Mouse (Mus musculus) lung, adult 18-20 months (tissue): ENCODE measurements around the gene Odf2.
"Not testable (repeated sequence)": the region's sequence is repeated elsewhere in the genome, so short reads cannot be mapped to it uniquely, and the experiment has no call there.

Experiments
- DNase-seq, 2 experiments: peaks; one replicate each; pipeline ENCODE4 v3.0.0; 2022; ENCODE audit warnings: mixed read lengths in 2 of 2

Odf2 gene

GRCm38 (mm10) chr2:29869646-29870451 is 19.2 kb upstream of the Odf2 start:
- DNase-seq: peak; percentile 27

DNA sequence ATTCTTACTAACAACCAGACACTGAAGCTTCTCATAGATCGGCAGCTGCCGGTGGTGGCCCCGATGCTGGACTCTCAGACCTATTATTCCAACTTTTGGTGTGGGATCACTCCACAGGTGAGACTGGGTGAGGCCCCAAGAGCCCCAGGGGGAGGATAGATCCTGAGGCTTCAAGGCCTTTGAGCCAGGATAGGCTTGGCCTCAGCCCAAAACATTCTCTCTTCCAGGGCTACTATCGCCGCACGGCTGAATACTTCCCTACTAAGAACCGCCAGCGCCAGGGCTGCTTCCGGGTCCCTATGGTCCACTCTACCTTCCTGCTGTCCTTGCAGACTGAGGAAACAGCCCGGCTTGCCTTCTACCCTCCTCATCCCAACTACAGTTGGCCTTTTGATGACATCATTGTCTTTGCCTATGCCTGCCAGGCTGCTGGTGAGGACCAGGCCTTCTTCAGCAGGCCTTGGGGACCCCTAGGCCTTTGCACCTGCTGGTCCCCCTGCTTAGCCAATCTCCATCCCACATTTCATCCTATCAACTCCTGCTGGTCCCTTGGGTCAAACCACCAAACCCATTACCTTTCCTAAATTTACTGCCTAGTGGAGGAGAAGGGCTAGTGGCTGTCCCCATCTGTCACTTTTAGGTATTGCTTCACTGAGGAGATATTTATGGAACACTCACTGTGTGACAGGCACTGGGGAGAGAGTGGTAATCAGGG is 16.3 kb upstream of the Odf2 start:
- DNase-seq: no peak

- DNase-seq: no peak
Observed at GRCm38 (mm10) chr2:29873801-29874200, 15.2 kb upstream of the Odf2 start.

- no peak for DNase-seq
Observed at GRCm38 (mm10) chr2:29878061-29878460, 11.0 kb upstream of the Odf2 start.

GRCm38 (mm10) chr2:29879191-29879590 is 9.8 kb upstream of the Odf2 start:
- DNase-seq: no peak

GRCm38 (mm10) chr2:29879964-29880830 is 8.8 kb upstream of the Odf2 start:
- DNase-seq: no peak

DNA sequence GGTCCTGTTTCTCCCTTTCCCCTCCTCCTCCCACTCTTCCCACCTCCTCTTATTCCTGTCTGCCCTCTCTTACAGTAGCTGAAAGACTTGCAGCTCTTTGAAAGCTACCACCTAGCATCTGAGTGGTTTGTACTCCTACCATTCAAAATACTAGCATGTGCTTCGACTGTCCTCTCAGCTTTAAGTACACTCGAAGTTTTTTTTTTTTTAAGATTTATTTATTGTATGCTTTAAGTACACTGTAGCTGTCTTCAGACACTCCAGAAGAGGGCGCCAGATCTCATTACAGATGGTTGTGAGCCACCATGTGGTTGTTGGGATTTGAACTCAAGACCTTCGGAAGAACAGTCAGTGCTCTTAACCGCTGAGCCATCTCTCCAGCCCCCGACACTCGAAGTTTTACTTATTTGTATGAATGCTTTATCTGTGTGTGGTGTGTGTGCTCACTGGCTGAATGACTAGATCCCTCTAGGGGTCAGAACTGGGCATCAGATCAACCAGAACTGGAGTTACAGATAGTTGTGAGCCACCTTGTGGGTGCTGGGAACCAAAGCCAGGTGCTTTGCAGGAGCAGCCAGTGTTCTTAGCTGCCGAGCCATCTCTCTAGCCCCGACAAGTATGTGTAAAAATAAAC is 2.2 kb upstream of the Odf2 start:
- DNase-seq: not testable (repeated sequence)

DNA sequence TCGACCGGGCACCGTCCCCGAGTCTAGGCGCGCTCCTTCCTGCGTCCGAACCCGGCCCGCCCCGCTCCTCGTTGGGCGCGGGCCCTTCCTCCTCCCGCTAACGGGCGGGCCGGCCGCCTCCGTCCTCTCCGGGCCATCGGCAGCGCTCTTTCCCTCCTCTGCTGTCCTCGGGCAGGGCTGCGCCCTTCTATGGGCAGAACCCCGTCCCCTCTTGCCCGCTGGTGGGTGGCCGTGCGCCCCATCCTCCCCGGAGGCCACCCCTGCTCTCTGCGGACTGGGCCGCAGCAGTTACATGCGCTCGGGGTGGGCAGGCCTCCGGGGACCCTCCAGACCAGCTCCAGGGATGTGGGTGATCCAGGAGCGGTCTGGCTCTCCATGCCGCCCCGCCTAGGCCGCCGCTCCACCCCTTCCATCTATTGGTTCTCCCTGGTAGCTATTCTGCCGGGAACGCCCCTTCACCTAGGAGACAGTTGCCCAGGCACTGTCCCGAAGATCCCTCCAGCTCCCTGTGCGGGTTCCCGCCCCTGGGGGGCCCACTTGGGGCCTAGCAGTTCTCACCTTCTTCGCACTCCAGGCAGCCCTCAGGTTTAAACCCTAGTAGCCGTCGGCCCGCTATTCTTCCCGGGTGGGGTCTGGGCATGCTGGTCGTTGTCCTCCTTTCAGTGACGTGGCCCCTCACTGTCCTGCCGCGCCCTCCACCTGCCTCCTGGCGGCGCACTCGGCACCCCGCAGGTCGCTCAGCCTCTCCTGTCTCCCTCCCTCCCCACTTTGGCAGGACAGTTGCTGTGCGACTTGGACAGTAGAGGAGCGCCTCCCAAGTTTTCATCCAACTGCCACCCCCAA is 1.2 kb downstream of the Odf2 start:
- DNase-seq: peak; percentile 86 to 91

DNA sequence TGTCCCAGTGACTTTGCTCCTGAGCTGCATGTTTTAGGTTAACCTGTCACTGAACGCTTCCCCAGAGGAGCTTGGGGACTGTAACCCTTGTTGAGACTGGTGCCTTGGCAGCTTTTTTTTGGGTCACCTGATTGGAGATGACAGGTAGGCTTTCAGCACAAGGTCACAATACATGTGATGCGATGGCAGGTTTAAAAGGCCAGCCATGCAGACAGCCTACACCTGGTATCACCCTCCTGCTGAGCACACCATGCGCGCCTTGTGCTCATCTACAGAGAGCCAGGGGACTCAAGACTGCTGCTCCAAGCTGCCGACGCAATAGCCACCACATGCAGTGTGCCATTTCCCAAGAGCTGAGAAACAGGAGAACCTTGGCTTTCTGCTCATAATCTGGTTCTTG is 2.8 kb downstream of the Odf2 start:
- DNase-seq: no peak

DNA sequence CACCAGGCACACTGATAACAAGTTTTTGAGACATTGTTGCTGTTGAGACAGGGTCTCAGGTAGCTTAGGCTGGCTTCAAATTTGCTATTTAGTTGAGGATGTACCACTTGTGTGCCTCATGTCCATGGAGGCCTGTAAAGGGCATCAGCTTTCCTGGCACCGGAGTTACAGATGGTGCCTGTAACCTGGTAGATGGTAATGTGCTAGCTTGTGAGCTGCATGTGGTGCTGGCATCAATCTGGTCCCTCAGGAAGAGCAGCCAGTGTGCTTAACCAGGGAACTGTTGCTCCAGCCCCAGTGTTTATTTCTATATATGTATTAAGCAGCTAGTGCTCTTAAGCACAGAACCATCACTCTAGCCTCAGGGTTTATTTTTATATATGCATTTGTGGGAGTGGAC is 7.0 kb downstream of the Odf2 start:
- DNase-seq: no peak

- DNase-seq: no peak
Observed at GRCm38 (mm10) chr2:29897366-29897765, 8.3 kb downstream of the Odf2 start.

DNA sequence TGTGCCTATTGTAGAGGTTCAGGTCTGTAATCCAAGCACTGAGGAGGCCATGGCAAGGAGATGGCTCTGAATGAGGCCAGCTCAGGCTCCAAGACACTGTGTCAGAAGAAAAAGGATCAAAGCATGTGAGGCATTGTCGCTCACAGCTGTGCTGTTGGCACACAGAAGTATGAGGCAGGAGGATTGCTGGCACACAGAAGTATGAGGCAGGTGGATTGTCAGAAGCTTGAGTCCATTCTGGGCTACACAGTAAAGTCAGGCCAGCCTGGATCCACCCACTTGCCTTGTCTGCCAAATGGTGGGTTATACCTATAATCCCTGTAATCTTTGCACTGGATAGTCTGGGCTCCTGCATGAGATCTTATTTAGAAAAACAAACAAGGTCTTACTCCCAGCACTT is 9.1 kb downstream of the Odf2 start:
- DNase-seq: no peak

GRCm38 (mm10) chr2:29902194-29902593 is 13.2 kb downstream of the Odf2 start:
- DNase-seq: no peak

GRCm38 (mm10) chr2:29908171-29908570 is 19.1 kb downstream of the Odf2 start:
- DNase-seq: not testable (repeated sequence)

DNA sequence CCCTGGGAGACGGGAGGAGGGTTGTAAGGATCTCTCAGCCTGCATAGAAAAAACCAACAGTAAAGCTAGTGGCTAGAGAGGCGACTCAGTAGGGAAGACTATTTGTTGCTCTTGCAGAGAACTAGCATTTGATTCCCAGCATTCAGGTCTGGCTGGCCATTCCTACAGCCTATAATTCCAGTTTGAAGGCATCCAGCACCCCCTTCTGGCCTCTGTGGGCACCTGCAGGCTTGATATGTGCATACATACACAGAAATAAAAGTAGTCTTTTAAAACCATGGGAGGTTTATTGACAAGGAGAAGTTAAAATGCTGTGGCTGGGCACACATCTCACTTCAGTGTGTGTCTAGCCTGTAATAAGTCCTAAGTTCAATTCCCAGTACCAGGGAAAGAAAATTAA is 21.0 kb downstream of the Odf2 start:
- no peak for DNase-seq

- no peak for DNase-seq
Observed at GRCm38 (mm10) chr2:29917621-29918020, 28.6 kb downstream of the Odf2 start.

- DNase-seq: peak; percentile 49 to 56
Observed at GRCm38 (mm10) chr2:29922011-29922410, 33.0 kb downstream of the Odf2 start.

DNA sequence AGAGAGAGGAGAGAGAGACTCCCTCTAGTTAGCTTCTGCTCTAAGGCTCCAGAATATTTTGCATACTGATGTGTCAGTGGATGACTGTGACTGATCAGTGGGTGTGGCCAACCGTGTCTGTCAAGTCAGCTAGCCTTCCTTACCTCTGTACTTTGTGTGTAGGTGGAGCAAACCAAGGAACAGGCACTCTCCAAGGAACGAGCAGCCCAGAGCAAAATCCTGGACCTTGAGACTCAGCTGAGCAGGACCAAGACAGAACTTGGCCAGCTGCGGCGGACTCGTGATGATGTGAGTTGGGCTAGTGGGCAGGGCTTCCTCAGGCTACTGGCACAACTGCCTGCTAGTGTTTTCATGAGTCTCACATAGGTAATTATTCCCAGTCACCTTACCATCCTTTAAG is 37.5 kb downstream of the Odf2 start:
- DNase-seq: no peak

GRCm38 (mm10) chr2:29930506-29930905 is 41.5 kb downstream of the Odf2 start:
- no peak for DNase-seq

- DNase-seq: peak in 1 of 2 experiments; percentile 24
Observed at GRCm38 (mm10) chr2:29931194-29931593, 42.2 kb downstream of the Odf2 start.

DNA sequence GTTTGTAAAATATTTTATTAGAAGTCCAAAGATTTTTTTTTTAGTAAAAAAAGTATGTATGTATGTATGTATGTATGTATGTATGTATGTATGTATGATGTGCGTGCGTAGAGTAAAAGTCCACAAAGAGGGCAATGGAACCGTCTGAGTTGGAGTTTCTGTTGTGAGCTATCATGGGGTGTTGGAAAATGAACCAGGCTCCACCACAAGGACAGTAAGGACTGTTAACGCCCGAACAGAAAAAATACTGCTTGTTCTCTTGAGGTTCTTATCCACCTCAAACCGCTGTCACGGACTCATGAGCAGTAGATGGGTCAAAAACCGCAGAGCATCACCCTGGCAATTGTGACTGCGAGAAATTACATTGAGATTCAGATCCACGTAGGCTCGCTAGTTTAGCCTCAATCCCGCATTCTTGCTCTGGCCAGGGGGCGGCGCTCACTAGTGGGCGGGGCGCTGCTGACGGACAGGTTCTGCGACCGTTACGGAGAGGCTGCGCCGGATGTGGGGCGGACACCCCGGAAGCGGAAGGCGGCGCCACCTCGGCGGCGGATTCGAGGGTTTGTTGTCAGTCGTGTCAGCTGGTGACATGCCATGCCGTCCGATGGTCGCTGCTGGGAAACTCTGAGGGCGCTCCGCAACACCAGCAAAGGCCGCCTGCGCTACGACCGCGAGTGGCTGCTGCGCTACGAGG is 46.0 kb downstream of the Odf2 start, which contains the start of gene Gle1:
Gene Gle1 (plus strand): TSS at position 521 of the 694 bp plus-strand sequence.
- peak; percentile 95 to 97 for DNase-seq
